Mouse (Mus musculus) T-cell, adult 66 days (primary cell): ENCODE measurements around the gene Sec24c. TPM values are rescaled to one million over a fixed set of nuclear protein-coding genes. Genes with fewer than 3 reads are reported as not detected.

Experiments
- total RNA-seq, 2 experiments: library from RNA; stranded (reverse); gene quantifications; 3 replicates in 1 of 2; 4 replicates in 1 of 2; pipeline ENCODE4 v1.2.4; 2023

The Sec24c gene
- total RNA-seq = 100 to 1,000 TPM; 240 to 261 TPM

GRCm38 (mm10) chr14:20674064-20674833 is at the start of gene Sec24c:
Gene Sec24c, plus strand, starts transcription at chr14:20674308.

GRCm38 (mm10) chr14:20640644-20641437 is 33.3 kb upstream of the Sec24c start, which contains the start of gene Usp54:
Gene Usp54, minus strand, starts transcription at chr14:20641063.

GRCm38 (mm10) chr14:20656361-20656760 is 17.7 kb upstream of the Sec24c start, which contains the start of gene Myoz1:
Gene Myoz1, minus strand, starts transcription at chr14:20656540.

GRCm38 (mm10) chr14:20668154-20668810 is 5.8 kb upstream of the Sec24c start, which contains the start of gene Synpo2l:
Gene Synpo2l, minus strand, starts transcription at chr14:20668354.

DNA sequence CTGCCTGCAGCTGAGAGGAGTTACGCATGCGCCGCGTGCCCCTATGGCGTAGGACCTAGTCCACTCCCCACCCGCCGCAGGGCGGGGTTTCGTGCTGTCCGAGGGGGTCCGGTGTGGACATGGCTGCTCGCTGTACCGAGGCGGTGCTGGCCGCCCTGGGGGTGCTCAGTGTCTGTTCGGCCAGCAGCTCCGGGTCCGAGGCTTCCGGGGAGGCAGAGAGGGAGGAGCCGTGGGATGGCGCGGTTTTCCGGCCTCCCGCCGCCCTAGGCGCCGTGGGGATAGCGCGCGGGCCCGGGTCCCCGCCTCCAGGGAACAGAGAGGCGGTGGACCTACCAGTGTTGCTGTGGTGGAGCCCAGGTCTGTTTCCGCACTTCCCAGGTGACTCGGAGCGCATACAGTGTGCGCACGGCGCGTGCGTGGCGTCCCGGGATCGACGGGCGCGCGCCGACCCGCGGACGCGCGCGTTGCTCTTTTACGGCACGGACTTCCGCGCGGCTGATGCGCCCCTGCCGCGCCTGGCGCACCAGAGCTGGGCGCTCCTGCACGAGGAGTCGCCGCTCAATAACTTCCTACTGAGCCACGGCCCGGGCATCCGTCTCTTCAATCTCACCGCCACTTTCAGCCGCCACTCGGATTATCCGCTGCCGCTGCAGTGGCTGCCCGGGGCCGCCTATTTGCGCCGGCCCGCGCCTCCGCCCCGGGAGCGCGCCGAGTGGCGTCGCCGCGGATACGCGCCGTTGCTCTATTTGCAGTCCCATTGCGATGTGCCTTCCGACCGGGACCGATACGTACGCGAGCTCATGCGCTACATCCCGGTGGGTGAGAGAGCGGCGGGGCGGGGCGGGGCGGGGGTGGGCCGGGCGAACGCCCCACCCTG is 21.0 kb downstream of the Sec24c start, which contains the start of gene Fut11:
Gene Fut11, plus strand, starts transcription at position 85 of the 877 bp plus-strand sequence.

DNA sequence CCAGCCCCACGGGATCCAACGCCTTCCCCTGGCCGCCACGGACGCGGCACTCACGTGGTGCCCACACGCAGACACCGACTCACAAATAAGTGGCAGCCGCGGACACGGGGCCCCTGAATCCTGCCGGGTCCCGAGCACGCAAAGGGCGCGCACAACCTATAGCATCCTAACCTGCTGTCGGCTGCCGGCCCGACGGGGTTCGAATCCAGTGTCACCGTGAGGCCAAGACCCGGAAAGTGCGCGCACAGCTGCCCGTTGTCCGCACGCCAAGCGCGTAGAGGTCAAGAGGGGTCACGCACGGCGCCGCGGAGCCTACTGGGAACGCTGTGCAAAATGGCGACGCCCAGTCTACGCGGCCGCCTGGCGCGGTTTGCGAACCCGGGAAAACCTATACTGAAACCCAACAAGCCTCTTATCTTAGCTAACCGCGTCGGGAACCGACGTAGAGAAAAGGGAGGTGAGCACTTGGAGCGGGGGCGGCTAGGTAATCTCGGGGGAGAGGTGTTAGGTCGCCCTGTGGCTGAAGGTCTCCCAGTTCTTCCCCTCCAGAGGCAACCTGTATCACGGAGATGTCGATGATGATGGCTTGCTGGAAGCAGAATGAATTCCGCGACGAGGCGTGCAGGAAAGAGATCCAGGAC is 28.8 kb downstream of the Sec24c start, which contains the start of gene Chchd1:
Gene Chchd1, plus strand, starts transcription at position 266 of the 641 bp plus-strand sequence.

GRCm38 (mm10) chr14:20707201-20708190 is 33.4 kb downstream of the Sec24c start, which contains the start of gene Zswim8:
Gene Zswim8, plus strand, starts transcription at chr14:20707552.

GRCm38 (mm10) chr14:20733952-20734774 is 60.1 kb downstream of the Sec24c start, which contains the start of gene Ndst2:
Gene Ndst2, minus strand, starts transcription at chr14:20734562.

Other genes with a start within 250 kb of the Sec24c start
- not detected for gene Cfap70, start 222.1 kb upstream of the Sec24c start, total RNA-seq
- 10 to 100 TPM; 47.4 to 53.4 TPM for gene Anxa7, start 194.2 kb upstream of the Sec24c start, total RNA-seq
- 10 to 100 TPM; 11.8 to 16.4 TPM for gene Mss51, start 177.4 kb upstream of the Sec24c start, total RNA-seq
- gene Ppp3cb, start 127.7 kb upstream of the Sec24c start, total RNA-seq = 100 to 1,000 TPM; 110 to 111 TPM
- gene Usp54, start 33.2 kb upstream of the Sec24c start, total RNA-seq = 1 to 10 TPM; 3.9 to 4.3 TPM
- not detected for gene Myoz1, start 17.8 kb upstream of the Sec24c start, total RNA-seq
- under 1 TPM in 1 of 2 experiments, not detected in 1; 0.15 TPM for gene Synpo2l, start 6.0 kb upstream of the Sec24c start, total RNA-seq
- 1 to 10 TPM; 7.3 to 8.8 TPM for gene Fut11, start 20.7 kb downstream of the Sec24c start, total RNA-seq
- gene Chchd1, start 28.7 kb downstream of the Sec24c start, total RNA-seq = 10 to 100 TPM; 38.1 to 44.3 TPM
- 100 to 1,000 TPM; 124 to 133 TPM for gene Zswim8, start 33.2 kb downstream of the Sec24c start, total RNA-seq
- gene Ndst2, start 60.3 kb downstream of the Sec24c start, total RNA-seq = 10 to 100 TPM; 45.4 to 51.1 TPM
- gene Camk2g, start 119.8 kb downstream of the Sec24c start, total RNA-seq = 10 to 100 TPM; 68.3 to 72.0 TPM
- gene Plau, start 162.4 kb downstream of the Sec24c start, total RNA-seq = under 1 TPM in 1 of 2 experiments, not detected in 1; 0.23 TPM